Mouse (Mus musculus): ENCODE measurements around the gene Blm. TPM values are rescaled to one million over a fixed set of nuclear protein-coding genes. Genes with fewer than 3 reads are reported as not detected.

Gene Blm
- polyA plus RNA-seq, 1 experiment from 2014 or later: 11.3 TPM

DNA sequence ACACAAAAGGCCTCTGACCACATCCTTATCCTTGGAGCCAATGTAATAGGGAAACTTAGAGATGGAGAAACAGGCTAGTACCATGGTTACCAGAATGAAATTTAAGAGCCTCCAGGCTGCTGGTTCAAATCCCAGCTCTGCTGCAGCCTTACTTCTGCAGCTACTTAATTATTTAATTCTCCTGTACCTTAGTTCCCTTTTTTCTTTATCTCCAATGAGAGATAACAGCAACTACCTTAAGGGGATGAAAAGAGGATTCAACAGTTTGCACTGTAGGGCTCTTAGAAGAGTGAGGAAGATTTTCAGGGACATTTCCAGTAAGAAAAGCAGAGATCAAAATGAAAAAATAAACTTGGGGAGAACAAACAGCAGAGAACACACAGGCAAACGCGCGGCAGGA, 30.0 kb downstream of the Blm start:
- Histone ChIP-seq H3K4me1 (replicated peaks; ENCODE audit: control insufficient read depth, insufficient read depth, low read length) (no peaks in the 10 kb centered on the region), H3K36me3 (replicated peaks; ENCODE audit: control insufficient read depth, insufficient read depth) (peaks cover 38% of the 10 kb centered on the region), H3K9ac (no peak overlapping the region), H3K4me2 (replicated peaks) (no peak overlapping the region), H3K27ac (no peak overlapping the region), H3K9me3 (ENCODE audit: control insufficient read depth, low read length) (no peaks in the 10 kb centered on the region), H3K27me3 (ENCODE audit: control insufficient read depth, insufficient read depth, low read length) (no peaks in the 10 kb centered on the region), H3K4me3 (replicated peaks; ENCODE audit: low read length) (no peak overlapping the region)
- DNase-seq (ENCODE audit: low spot score) (no peak), ATAC-seq (ENCODE audit: low FRiP score) (no peak)
- WGBS: 90% methylated on average over 3 of the region's 3 CpGs

DNA sequence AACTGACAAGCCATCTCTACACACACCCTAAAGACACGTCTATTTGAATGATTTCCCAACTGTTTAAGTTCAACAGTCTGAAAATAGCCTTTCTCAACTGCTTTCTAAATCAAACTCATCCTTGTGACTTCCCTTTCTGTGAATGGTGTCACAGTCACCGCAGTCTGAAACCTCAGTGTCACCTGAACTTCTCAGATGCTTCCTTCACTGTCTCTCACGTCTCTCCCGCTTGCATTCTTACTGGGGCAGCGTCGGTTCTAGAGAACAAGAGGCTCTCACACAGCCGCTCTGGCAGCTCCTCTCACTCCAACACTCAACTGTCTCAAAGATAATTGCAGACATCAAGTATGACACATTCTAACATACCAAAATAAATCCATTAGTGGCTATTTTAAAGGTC, 33.9 kb downstream of the Blm start:
- ATAC-seq (ENCODE audit: low FRiP score): no peak
- Histone ChIP-seq H3K27me3 (ENCODE audit: control insufficient read depth, insufficient read depth, low read length) (no peaks in the 10 kb centered on the region), H3K36me3 (replicated peaks; ENCODE audit: control insufficient read depth, insufficient read depth) (peaks cover 38% of the 10 kb centered on the region), H3K4me2 (replicated peaks) (no peak overlapping the region), H3K9me3 (ENCODE audit: control insufficient read depth, low read length) (no peaks in the 10 kb centered on the region), H3K4me3 (replicated peaks; ENCODE audit: low read length) (no peak overlapping the region), H3K9ac (no peak overlapping the region), H3K4me1 (replicated peaks; ENCODE audit: control insufficient read depth, insufficient read depth, low read length) (no peaks in the 10 kb centered on the region), H3K27ac (no peak overlapping the region)
- 88% methylated on average over 7 of the region's 7 CpGs for WGBS
- DNase-seq (ENCODE audit: low spot score): no peak

DNA sequence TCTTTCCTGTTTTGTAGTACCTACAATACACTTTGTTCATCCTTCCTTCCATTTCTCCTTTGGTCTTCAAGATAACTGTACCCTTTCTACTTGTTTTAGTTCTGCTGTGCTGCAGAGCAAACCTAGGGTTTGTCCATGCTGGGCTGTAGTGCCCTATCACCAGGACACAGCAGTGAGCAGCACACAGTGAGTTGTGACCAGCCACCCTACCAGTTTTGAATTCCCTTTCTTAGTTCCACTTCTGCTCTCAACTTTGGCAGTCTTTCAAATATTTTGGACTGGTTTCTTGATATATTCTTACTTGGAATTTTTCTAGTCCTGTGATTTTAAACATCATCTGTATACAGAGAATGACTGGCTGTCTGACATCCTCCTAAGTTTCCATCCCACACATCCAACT, 34.8 kb downstream of the Blm start:
- H3K36me3 ChIP-seq (replicated peaks; ENCODE audit: control insufficient read depth, insufficient read depth): peaks cover 33% of the 10 kb centered on the region
- no peak overlapping the region for H3K4me3 ChIP-seq (replicated peaks; ENCODE audit: low read length)
- ATAC-seq (ENCODE audit: low FRiP score): no peak
- H3K4me1 ChIP-seq (replicated peaks; ENCODE audit: control insufficient read depth, insufficient read depth, low read length): no peaks in the 10 kb centered on the region
- no peaks in the 10 kb centered on the region for H3K9me3 ChIP-seq (ENCODE audit: control insufficient read depth, low read length)
- H3K4me2 ChIP-seq (replicated peaks): no peak overlapping the region
- no peak overlapping the region for H3K27ac ChIP-seq
- DNase-seq (ENCODE audit: low spot score): no peak
- no peaks in the 10 kb centered on the region for H3K27me3 ChIP-seq (ENCODE audit: control insufficient read depth, insufficient read depth, low read length)
- H3K9ac ChIP-seq: no peak overlapping the region

DNA sequence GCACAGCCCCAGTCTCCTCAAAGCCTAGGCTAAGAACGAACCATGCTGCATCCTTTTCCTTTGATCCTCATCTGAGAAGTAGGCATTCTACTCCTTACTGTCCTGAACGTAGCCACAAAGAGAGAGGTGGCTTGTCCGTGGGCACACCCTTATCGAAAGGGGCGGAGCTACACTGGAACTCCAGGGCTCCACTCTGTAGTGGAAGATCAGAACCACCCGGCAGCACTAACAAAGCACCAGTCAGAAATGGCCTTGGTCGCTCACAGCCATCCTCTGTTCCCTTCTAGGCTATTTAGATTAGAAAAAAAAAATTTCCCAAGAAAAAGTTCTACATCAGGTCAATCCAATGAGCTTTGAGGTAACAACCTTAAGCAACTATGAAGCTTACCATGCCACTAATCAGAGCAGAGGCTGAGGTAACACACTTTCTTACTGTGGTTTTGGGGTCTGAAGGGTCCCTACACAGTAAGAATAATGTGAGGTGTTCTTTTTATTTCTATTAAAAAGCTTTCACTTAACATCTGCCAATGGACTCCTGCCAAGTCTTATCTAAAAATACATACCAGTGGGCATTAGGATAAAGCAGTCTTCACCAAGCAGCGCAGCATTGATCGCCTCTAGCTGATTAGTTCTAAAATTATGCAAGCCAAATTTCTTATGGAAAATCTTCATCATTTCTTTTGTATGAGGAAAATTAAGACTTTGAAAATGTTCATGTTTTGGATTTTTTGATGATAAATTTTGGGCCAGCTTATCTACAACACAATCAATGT, 35.5 kb downstream of the Blm start:
- Histone ChIP-seq H3K9ac (no peak overlapping the region), H3K4me2 (replicated peaks) (no peak overlapping the region), H3K27me3 (ENCODE audit: control insufficient read depth, insufficient read depth, low read length) (no peaks in the 10 kb centered on the region), H3K4me1 (replicated peaks; ENCODE audit: control insufficient read depth, insufficient read depth, low read length) (no peaks in the 10 kb centered on the region), H3K9me3 (ENCODE audit: control insufficient read depth, low read length) (no peaks in the 10 kb centered on the region), H3K36me3 (replicated peaks; ENCODE audit: control insufficient read depth, insufficient read depth) (peaks cover 34% of the 10 kb centered on the region), H3K27ac (no peak overlapping the region), H3K4me3 (replicated peaks; ENCODE audit: low read length) (no peak overlapping the region)
- no peak for ATAC-seq (ENCODE audit: low FRiP score)
- no peak for DNase-seq (ENCODE audit: low spot score)
- WGBS: 88% methylated on average over 9 of the region's 9 CpGs

DNA sequence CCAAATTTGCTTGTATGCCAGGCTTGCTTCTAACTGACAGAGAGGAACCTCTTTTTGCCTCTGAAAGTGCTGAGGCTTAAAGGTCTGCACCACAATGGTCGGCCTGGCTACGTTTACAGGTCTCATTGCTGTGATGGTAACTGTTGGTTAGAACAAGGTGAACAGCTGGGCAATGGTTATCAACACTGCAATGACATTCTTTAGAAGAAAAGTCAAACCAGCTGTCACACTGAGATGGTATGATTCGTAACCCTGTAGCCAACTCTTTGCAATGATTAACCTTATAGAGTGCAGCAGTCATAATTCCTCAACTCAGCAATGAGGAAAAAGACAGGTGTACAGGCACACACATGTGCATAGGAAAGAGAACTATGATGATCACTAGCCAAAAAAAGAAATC, 38.3 kb downstream of the Blm start:
- Histone ChIP-seq H3K4me3 (replicated peaks; ENCODE audit: low read length) (no peak overlapping the region), H3K9me3 (ENCODE audit: control insufficient read depth, low read length) (no peaks in the 10 kb centered on the region), H3K27ac (no peak overlapping the region), H3K27me3 (ENCODE audit: control insufficient read depth, insufficient read depth, low read length) (no peaks in the 10 kb centered on the region), H3K4me1 (replicated peaks; ENCODE audit: control insufficient read depth, insufficient read depth, low read length) (no peaks in the 10 kb centered on the region), H3K9ac (no peak overlapping the region), H3K4me2 (replicated peaks) (no peak overlapping the region), H3K36me3 (replicated peaks; ENCODE audit: control insufficient read depth, insufficient read depth) (peaks cover 22% of the 10 kb centered on the region)
- WGBS: 96% methylated on average over 3 of the region's 3 CpGs
- ATAC-seq (ENCODE audit: low FRiP score): no peak
- DNase-seq (ENCODE audit: low spot score): no peak

DNA sequence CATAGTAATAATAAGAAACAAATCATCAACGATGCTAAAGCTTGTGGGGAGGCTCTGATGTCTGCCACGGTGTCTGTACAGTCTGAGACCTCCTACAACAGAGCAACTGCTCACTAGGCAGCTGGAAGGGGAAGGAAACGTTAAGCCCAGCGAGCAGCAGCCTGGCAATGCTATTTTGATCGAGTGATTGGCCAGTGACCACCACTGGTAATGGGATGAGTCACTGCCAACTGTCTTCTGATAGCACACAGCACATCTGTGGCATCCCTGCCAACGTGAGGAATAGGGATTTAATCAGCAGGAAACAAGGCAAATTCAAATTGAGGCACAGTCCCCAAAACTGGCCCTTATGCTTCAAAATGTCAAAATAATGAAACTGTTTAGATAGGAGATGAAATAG, 39.7 kb downstream of the Blm start:
- Histone ChIP-seq H3K4me1 (replicated peaks; ENCODE audit: control insufficient read depth, insufficient read depth, low read length) (no peaks in the 10 kb centered on the region), H3K27me3 (ENCODE audit: control insufficient read depth, insufficient read depth, low read length) (no peaks in the 10 kb centered on the region), H3K27ac (no peak overlapping the region), H3K9me3 (ENCODE audit: control insufficient read depth, low read length) (no peaks in the 10 kb centered on the region), H3K36me3 (replicated peaks; ENCODE audit: control insufficient read depth, insufficient read depth) (peaks cover 21% of the 10 kb centered on the region), H3K4me2 (replicated peaks) (no peak overlapping the region), H3K9ac (no peak overlapping the region), H3K4me3 (replicated peaks; ENCODE audit: low read length) (no peak overlapping the region)
- ATAC-seq (ENCODE audit: low FRiP score) (no peak), DNase-seq (ENCODE audit: low spot score) (no peak)
- 82% methylated on average over 6 of the region's 6 CpGs for WGBS

GRCm38 (mm10) chr7:80491995-80492394, 42.9 kb downstream of the Blm start:
- Histone ChIP-seq H3K4me3 (replicated peaks; ENCODE audit: low read length) (no peak overlapping the region), H3K4me2 (replicated peaks) (no peak overlapping the region), H3K27ac (no peak overlapping the region), H3K9ac (no peak overlapping the region), H3K36me3 (replicated peaks; ENCODE audit: control insufficient read depth, insufficient read depth) (peaks cover 21% of the 10 kb centered on the region), H3K4me1 (replicated peaks; ENCODE audit: control insufficient read depth, insufficient read depth, low read length) (no peaks in the 10 kb centered on the region), H3K27me3 (ENCODE audit: control insufficient read depth, insufficient read depth, low read length) (no peaks in the 10 kb centered on the region), H3K9me3 (ENCODE audit: control insufficient read depth, low read length) (no peaks in the 10 kb centered on the region)
- ATAC-seq (ENCODE audit: low FRiP score) (no peak), DNase-seq (ENCODE audit: low spot score) (no peak)
- 95% methylated on average over 3 of the region's 3 CpGs for WGBS

GRCm38 (mm10) chr7:80491086-80491485, 43.8 kb downstream of the Blm start:
- Histone ChIP-seq H3K4me1 (replicated peaks; ENCODE audit: control insufficient read depth, insufficient read depth, low read length) (no peaks in the 10 kb centered on the region), H3K27me3 (ENCODE audit: control insufficient read depth, insufficient read depth, low read length) (no peaks in the 10 kb centered on the region), H3K9ac (no peak overlapping the region), H3K4me3 (replicated peaks; ENCODE audit: low read length) (no peak overlapping the region), H3K27ac (no peak overlapping the region), H3K9me3 (ENCODE audit: control insufficient read depth, low read length) (no peaks in the 10 kb centered on the region), H3K4me2 (replicated peaks) (no peak overlapping the region), H3K36me3 (replicated peaks; ENCODE audit: control insufficient read depth, insufficient read depth) (peaks cover 18% of the 10 kb centered on the region)
- 89% methylated on average over 3 of the region's 3 CpGs for WGBS
- no peak for DNase-seq (ENCODE audit: low spot score)
- ATAC-seq (ENCODE audit: low FRiP score): no peak

DNA sequence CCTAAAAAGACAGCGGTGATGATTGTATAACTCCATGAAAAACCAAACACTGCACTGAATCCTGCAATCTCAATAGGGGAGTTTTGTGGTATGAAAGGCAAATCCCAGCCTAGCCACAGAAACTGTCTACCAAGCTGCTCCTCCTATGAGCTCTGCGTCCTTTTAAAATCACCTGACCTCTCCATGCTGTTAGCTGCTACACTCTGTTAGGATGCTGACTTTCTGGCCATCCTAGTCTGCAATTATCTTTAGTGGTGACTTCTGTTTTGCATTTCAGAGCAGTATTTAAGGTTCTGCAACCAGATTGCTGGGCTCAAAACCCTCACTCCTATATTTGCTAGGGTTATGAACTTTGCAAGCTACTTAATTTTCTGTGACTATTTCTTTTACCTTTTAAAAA, 44.6 kb downstream of the Blm start:
- WGBS: 96% methylated on average over 2 of the region's 2 CpGs
- DNase-seq (ENCODE audit: low spot score) (no peak), ATAC-seq (ENCODE audit: low FRiP score) (no peak)
- Histone ChIP-seq H3K4me2 (replicated peaks) (no peak overlapping the region), H3K4me3 (replicated peaks; ENCODE audit: low read length) (no peak overlapping the region), H3K4me1 (replicated peaks; ENCODE audit: control insufficient read depth, insufficient read depth, low read length) (no peaks in the 10 kb centered on the region), H3K27me3 (ENCODE audit: control insufficient read depth, insufficient read depth, low read length) (no peaks in the 10 kb centered on the region), H3K36me3 (replicated peaks; ENCODE audit: control insufficient read depth, insufficient read depth) (peaks cover 18% of the 10 kb centered on the region), H3K9me3 (ENCODE audit: control insufficient read depth, low read length) (no peaks in the 10 kb centered on the region), H3K9ac (no peak overlapping the region), H3K27ac (no peak overlapping the region)

- peaks cover 18% of the 10 kb centered on the region for H3K36me3 ChIP-seq (replicated peaks; ENCODE audit: control insufficient read depth, insufficient read depth)
- 76% methylated on average over 1 of the region's 1 CpGs for WGBS
- no peak overlapping the region for H3K4me2 ChIP-seq (replicated peaks)
- no peak overlapping the region for H3K9ac ChIP-seq
- H3K9me3 ChIP-seq (ENCODE audit: control insufficient read depth, low read length): no peaks in the 10 kb centered on the region
- DNase-seq (ENCODE audit: low spot score): no peak
- no peak for ATAC-seq (ENCODE audit: low FRiP score)
- H3K27me3 ChIP-seq (ENCODE audit: control insufficient read depth, insufficient read depth, low read length): no peaks in the 10 kb centered on the region
- H3K27ac ChIP-seq: no peak overlapping the region
- H3K4me1 ChIP-seq (replicated peaks; ENCODE audit: control insufficient read depth, insufficient read depth, low read length): no peaks in the 10 kb centered on the region
- H3K4me3 ChIP-seq (replicated peaks; ENCODE audit: low read length): no peak overlapping the region
Measured at GRCm38 (mm10) chr7:80489445-80489844, 45.5 kb downstream of the Blm start.

Data from hindbrain, embryonic 14.5 days (tissue).